Mouse (Mus musculus) midbrain, embryonic 12.5 days (tissue): ENCODE results near the gene Zbtb7b. TPM values are rescaled to one million over a fixed set of nuclear protein-coding genes. Genes with fewer than 3 reads are reported as not detected.
A peak's percentile ranks its signal among the peaks of the same experiment; 100 is the strongest.

ENCODE experiments used
- ATAC-seq: fragments of 200-750 bp; cut with Nextera tagmentation; 2 replicates; pipeline ENCODE4 v1.8.0; 2017; ENCODE audit warnings: low read depth, moderate TSS enrichment, moderate library complexity; ENCODE audit not compliant: low FRiP score
- H3K27ac ChIP-seq: fragments of 300-500 bp; sonication (generic); replicated peaks from 2 replicates; pipeline ENCODE4 v1.5.1; 2016; ENCODE audit warnings: mild to moderate bottlenecking
- H3K27me3 ChIP-seq: fragments of 300-500 bp; sonication (generic); 2 replicates; pipeline ENCODE4 v1.6.1; 2016; ENCODE audit warnings: mild to moderate bottlenecking
- H3K36me3 ChIP-seq: fragments of 300-500 bp; sonication (generic); 2 replicates; pipeline ENCODE4 v1.6.1; 2016
- H3K4me1 ChIP-seq: fragments of 300-500 bp; sonication (generic); 2 replicates; pipeline ENCODE4 v1.6.1; 2016
- H3K4me2 ChIP-seq: fragments of 300-500 bp; sonication (generic); replicated peaks from 2 replicates; pipeline ENCODE4 v1.6.1; 2016; ENCODE audit warnings: mild to moderate bottlenecking, moderate library complexity
- H3K4me3 ChIP-seq: fragments of 300-500 bp; sonication (generic); 2 replicates; pipeline ENCODE4 v1.5.1; 2016; ENCODE audit warnings: mild to moderate bottlenecking
- H3K9ac ChIP-seq: fragments of 300-500 bp; sonication (generic); replicated peaks from 2 replicates; pipeline ENCODE4 v1.6.1; 2016; ENCODE audit warnings: mild to moderate bottlenecking, moderate library complexity
- H3K9me3 ChIP-seq: fragments of 300-500 bp; sonication (generic); 2 replicates; pipeline ENCODE4 v1.6.1; 2016; ENCODE audit warnings: mild to moderate bottlenecking
- WGBS: fragments of 180-500 bp; shearing (Covaris S2); methylation state at CpG from one replicate; pipeline ENCODE4 v1.1.7; 2016; 5-methylcytosine and 5-hydroxymethylcytosine counted together
- polyA plus RNA-seq: library from polyadenylated mRNA; unstranded; fragments of >200 nt; fragmentation: Nextera tagmentation; extraction: Ambion mirVana; gene quantifications from 2 replicates; pipeline ENCODE4 v1.2.1, GENCODE M21; 2016

The Zbtb7b gene
- polyA plus RNA-seq, 1 experiment from 2014 or later = 0.63 TPM

DNA sequence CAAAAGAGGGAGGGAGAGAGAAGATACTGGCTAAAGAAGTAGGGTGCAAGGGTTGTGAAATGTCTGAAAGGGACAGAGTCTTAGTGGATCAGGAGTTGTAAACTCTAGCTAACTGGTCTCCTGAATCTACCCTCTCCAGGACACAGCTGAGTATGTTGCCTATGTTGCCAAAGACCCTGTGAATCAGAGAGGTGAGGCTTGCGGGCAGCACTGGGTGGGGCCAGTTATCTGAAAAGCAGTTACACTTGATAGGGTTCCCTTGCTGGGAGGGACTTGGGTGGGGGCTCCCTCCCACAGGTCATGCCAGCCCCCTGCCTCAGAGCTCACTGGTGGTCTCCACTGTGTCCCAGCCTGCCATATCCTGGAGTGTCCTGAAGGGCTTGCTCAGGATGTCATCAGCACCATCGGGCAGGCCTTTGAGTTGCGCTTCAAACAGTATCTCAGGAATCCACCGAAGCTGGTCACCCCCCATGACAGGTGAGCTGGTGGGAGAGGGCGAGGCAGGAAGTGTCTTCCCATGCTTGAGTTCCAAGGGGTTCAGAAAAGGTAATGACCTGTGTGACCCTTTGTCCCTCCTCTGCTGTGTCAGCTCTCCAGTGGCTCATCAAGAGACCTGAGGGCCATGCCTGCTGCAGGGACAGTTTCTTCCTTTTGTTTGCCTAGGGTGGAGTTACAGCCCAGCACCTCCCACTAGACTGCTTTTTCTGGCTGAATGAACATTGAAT lies 30.0 kb upstream of the Zbtb7b start:
- no peak for ATAC-seq
- Histone ChIP-seq H3K27ac (no peak overlapping the region), H3K4me3 (no peak overlapping the region), H3K4me1 (peaks cover 28% of the 10 kb centered on the region), H3K36me3 (peaks cover 18% of the 10 kb centered on the region), H3K4me2 (no peak overlapping the region), H3K9ac (no peak overlapping the region), H3K27me3 (no peaks in the 10 kb centered on the region), H3K9me3 (no peaks in the 10 kb centered on the region)
- 98% methylated on average over 5 of the region's 5 CpGs for WGBS

DNA sequence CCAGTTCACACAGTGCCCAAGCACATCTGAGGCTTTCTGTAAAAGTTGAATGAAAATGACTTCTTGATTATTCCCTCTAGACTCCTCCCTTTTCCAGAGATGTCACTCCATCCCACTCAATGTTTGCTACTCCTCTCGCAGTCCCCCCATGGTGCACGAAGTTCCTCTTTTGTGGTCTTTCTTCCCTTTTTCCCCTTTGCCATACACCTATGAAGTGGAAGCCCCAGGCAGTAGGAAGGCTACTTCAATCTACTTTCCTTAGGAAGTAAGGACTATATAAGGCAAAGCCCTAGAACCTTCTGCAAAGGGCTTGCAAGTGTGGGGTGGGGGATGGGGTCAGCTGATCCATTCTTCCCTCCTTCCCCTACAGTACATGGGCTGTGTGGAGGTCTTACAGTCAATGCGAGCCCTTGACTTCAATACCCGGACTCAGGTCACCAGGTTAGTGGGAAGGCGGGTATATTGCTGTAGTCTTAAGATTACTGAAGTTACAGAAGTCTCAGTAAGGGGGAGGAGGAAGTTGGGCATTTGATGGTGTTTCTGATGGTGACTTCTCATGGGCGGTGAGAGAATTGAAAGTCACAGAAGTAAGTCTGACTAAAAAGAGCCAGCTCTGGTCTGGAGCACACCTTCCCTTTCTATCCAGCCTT lies 28.1 kb upstream of the Zbtb7b start:
- H3K4me1 ChIP-seq = peaks cover 32% of the 10 kb centered on the region
- peak overlapping the region; percentile 48 for H3K4me2 ChIP-seq
- no peak for ATAC-seq
- peak overlapping the region; percentile 54; the same call in 1 of the 2 replicates for H3K9ac ChIP-seq
- no peak overlapping the region for H3K27ac ChIP-seq
- H3K9me3 ChIP-seq = no peaks in the 10 kb centered on the region
- peaks cover 18% of the 10 kb centered on the region for H3K36me3 ChIP-seq
- H3K27me3 ChIP-seq = no peaks in the 10 kb centered on the region
- H3K4me3 ChIP-seq = peak overlapping the region; percentile 35
- WGBS = 77% methylated on average over 6 of the region's 6 CpGs

DNA sequence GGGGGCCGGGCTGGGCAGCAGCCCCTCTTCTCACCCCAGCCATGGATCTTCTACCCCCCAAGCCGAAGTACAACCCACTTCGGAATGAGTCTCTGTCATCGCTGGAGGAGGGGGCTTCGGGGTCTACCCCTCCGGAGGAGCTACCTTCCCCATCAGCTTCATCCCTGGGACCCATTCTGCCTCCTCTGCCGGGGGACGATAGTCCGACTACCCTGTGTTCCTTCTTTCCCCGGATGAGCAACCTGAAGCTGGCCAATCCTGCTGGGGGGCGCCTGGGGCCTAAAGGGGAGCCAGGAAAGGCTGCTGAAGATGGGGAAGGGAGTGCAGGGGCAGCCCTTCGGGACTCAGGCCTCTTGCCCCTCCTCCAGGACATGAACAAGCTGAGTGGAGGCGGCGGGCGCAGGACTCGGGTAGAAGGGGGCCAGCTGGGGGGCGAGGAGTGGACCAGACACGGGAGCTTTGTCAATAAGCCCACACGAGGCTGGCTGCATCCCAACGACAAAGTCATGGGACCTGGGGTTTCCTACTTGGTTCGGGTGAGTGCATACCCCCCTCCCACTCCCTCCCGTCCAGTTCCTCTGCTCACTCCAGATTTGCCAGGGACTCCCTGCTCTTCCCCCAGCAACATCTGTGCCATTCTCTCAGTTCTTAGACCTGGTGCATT lies 27.4 kb upstream of the Zbtb7b start:
- 7% methylated on average over 22 of the region's 22 CpGs for WGBS
- Histone ChIP-seq H3K4me1 (peaks cover 38% of the 10 kb centered on the region), H3K27ac (0 out of 2 replicates have a peak overlapping the region, but pooled peaks have one; percentile 26)

DNA sequence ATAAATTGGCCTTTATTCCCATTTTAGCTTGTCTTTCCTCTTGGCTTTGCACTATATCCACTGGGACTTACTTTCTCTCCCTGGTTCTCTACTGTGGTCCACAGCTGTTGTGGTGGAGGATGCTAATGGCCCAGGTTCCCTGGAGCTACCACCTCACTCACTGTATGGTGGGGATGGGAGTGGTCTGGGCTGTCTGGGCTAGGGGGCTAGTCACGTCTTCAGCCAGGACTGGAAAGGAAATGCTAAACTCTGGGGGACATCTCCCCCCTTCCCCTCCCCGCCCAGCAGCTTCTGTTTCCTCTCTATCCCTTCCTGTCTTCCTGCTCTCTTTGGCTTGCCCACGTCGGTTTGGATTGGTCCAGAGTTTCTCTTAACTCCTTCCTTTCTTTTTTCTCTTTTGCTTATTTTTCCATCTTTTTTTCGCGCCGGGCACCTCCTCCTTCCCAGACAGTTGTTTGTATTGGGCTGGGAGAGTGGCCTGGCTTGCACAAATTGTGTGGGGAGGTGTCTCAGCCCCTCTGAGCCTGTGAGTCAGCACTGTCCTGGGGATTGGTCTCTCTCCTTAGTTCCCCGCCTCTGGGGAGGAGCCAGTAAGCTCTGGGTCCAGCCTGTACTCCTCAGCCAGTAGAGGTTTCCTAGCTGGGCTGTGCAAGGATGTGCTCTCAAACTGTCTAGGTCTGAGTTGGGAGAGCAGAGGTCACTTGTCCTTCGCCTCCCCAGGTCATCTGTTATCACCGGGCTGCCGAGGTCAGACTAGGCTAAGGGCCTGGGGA lies 26.6 kb upstream of the Zbtb7b start:
- H3K36me3 ChIP-seq = peaks cover 13% of the 10 kb centered on the region
- peak; percentile 21; the same call in 1 of the 2 replicates for ATAC-seq
- 0 out of 2 replicates have a peak overlapping the region, but pooled peaks have one; percentile 26 for H3K27ac ChIP-seq
- peak overlapping the region; percentile 48 for H3K4me2 ChIP-seq
- H3K9me3 ChIP-seq = no peaks in the 10 kb centered on the region
- H3K4me1 ChIP-seq = peaks cover 42% of the 10 kb centered on the region
- WGBS = 2% methylated on average over 11 of the region's 11 CpGs
- H3K4me3 ChIP-seq = peak overlapping the region; percentile 35
- H3K9ac ChIP-seq = peak overlapping the region; percentile 54; the same call in 1 of the 2 replicates
- H3K27me3 ChIP-seq = no peaks in the 10 kb centered on the region

More for the DNA sequence above, 27.4 kb upstream of the Zbtb7b start:
- Histone ChIP-seq H3K27me3 (no peaks in the 10 kb centered on the region), H3K9ac (peak overlapping the region; percentile 54), H3K4me3 (peak overlapping the region; percentile 35), H3K36me3 (peaks cover 11% of the 10 kb centered on the region), H3K4me2 (peak overlapping the region; percentile 48), H3K9me3 (no peaks in the 10 kb centered on the region)
- ATAC-seq = no peak

DNA sequence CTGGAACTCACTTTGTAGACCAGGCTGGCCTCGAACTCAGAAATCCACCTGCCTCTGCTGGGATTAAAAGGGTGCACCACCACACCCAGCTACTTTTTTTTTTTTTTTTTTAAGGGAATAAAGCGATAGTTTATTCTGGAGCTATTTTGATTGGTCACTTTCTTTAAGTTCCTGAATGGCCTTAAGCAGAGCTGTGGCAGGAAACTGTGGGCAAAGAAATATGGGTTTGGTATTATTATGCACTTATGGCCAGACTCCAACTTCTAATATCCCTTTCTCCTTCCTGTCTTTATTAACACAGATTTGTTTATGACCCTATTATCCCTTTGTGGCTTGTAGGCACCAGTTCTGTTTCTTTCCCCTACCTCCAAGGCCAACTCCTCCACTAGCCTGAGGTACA lies 25.8 kb upstream of the Zbtb7b start:
- Histone ChIP-seq H3K9ac (no peak overlapping the region), H3K4me1 (peaks cover 42% of the 10 kb centered on the region), H3K27ac (no peak overlapping the region), H3K27me3 (no peaks in the 10 kb centered on the region), H3K4me2 (peak overlapping the region; percentile 48; the same call in 1 of the 2 replicates), H3K9me3 (no peaks in the 10 kb centered on the region), H3K36me3 (peaks cover 21% of the 10 kb centered on the region), H3K4me3 (no peak overlapping the region)
- 78% methylated on average over 2 of the region's 2 CpGs for WGBS
- ATAC-seq = no peak

DNA sequence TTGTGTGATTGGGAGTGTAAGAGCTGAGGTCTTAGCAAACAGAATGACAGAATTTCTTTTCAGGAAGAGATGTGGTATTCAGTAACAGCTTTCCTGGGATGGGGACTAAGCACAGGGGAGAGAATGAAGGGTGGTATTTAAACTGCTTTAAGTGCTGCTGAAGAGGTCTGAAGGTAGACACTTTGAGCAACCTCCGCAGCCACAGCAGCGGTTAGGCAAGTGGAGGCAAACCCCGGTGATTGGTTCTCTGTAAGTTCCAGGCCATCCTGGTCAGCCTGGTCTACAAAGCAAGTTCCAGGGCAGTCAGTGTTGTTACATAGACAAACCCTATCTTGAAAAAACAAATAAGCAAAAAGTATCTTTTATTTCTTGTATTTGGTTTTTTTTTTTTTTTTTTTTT lies 25.4 kb upstream of the Zbtb7b start:
- WGBS = 42% methylated on average over 3 of the region's 3 CpGs
- peaks cover 42% of the 10 kb centered on the region for H3K4me1 ChIP-seq
- peak overlapping the region; percentile 94 for H3K4me2 ChIP-seq
- peaks cover 21% of the 10 kb centered on the region for H3K36me3 ChIP-seq
- H3K9me3 ChIP-seq = no peaks in the 10 kb centered on the region
- H3K27ac ChIP-seq = peak overlapping the region; percentile 87; the same call in 1 of the 2 replicates
- ATAC-seq = no peak
- no peaks in the 10 kb centered on the region for H3K27me3 ChIP-seq
- H3K4me3 ChIP-seq = peak overlapping the region; percentile 65
- H3K9ac ChIP-seq = peak overlapping the region; percentile 71; the same call in 1 of the 2 replicates

DNA sequence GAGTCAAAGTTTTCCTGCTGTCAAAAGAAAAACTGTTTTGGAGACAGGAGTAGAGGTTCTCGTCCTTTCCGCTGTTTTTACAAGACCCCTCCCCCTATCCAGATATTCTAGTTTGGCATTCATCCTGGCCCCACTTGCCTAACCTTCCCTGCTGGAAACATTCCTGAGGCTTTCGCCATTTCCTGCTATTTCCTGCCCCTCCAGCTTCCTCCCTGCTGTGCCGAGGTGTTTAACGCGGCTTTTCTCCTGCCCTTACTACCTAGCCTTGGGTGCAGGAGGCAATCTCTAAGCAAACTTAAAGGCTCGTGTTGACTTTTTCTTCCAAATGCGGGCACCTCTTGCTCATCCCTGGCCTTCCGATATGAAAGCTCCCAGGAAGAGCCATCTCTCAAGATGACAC lies 25.0 kb upstream of the Zbtb7b start:
- no peak for ATAC-seq
- Histone ChIP-seq H3K27me3 (no peaks in the 10 kb centered on the region), H3K9me3 (no peaks in the 10 kb centered on the region), H3K4me2 (peak overlapping the region; percentile 94), H3K4me3 (peak overlapping the region; percentile 65), H3K27ac (peak overlapping the region; percentile 87), H3K4me1 (peaks cover 42% of the 10 kb centered on the region), H3K36me3 (peaks cover 21% of the 10 kb centered on the region), H3K9ac (peak overlapping the region; percentile 71)
- WGBS = 5% methylated on average over 9 of the region's 9 CpGs

DNA sequence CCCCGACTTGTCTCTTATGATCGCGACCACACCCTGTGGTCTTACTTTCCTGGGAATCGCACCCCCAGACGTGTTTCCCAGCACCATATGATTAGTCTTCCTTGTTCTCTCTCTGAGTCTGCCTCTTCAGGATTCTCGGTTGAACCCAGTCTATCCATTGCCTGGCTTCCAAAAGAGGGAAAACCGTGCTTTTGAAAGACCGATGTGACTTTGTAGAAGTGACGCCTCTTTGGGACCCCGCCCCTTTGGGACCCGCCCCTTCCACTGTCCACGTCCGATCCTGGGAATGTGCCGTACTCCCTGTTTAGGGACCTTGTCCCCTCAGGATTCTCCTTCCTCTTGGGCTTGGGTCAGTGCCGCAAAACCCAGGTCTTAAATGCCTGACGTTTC lies 24.3 kb upstream of the Zbtb7b start:
- Histone ChIP-seq H3K4me2 (peak overlapping the region; percentile 94), H3K27ac (peak overlapping the region; percentile 87), H3K36me3 (peaks cover 27% of the 10 kb centered on the region), H3K9me3 (no peaks in the 10 kb centered on the region), H3K9ac (peak overlapping the region; percentile 71), H3K27me3 (no peaks in the 10 kb centered on the region), H3K4me1 (peaks cover 42% of the 10 kb centered on the region), H3K4me3 (peak overlapping the region; percentile 65)
- 0% methylated on average over 16 of the region's 16 CpGs for WGBS
- peak; percentile 27; the same call in 1 of the 2 replicates for ATAC-seq

DNA sequence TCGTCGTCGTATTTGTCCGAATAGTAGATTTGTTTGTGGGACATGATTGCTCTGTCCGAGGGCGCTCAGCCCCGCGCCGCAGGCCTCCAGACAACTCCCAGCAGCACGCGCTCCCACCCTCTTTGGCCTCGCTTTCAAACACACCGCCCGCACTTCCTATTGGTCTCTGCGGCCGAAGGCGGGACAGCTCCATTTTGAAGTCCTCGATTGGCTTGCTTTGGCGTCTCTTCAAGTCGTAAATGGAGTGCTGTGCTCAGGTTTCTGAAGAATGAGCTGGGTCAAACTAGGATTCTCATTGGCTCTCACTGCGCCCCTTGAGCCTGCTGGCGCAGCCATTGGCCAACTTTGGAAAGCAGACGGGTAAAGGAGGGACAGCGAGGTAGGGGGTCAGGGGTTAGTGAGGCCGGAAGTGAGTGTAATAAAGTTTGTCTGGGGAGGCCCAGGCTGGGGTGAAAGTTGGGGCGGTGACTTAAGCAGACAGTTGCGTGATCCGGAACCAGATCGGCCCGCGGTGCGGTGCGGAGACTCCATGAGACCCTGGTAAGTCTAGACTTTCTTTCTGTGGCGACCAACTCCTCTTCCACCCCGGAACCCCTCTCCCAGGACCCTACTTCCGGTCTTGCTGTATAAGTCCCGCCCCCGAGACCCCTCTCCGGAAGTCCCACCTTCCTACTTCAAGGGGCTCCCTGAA lies 23.7 kb upstream of the Zbtb7b start, which contains the start of the genes Cks1b and Shc1:
Gene Cks1b, minus strand, starts transcription at position 214 of the 691 bp plus-strand sequence.
Gene Shc1, plus strand, starts transcription at position 274 of the 691 bp plus-strand sequence.
- Histone ChIP-seq H3K27me3 (no peaks in the 10 kb centered on the region), H3K4me3 (peak within 1 kb of the TSS; percentile 65), H3K4me2 (peak within 1 kb of the TSS; percentile 94), H3K9ac (peak within 1 kb of the TSS; percentile 71), H3K9me3 (no peaks in the 10 kb centered on the region), H3K4me1 (peaks cover 42% of the 10 kb centered on the region), H3K27ac (peak within 1 kb of the TSS; percentile 87), H3K36me3 (peaks cover 28% of the 10 kb centered on the region)
- ATAC-seq = peak; percentile 96
- WGBS = under 1% methylated on average over 39 of the region's 39 CpGs

DNA sequence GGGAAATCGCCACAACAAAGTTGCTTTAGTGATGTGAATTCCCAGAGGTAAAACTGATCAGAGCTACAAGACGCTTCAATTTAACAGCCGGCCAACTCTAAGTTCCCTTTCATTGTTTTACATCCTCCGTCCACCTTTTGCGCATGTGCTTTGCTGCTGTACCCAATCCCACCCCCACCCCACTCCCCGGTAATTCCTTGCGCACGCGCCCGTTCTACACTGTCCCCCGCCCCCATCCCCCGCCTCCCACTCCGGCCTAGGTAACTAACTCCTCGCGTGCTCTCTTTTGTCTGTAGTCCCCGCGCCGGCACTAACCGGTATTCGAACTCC lies 23.2 kb upstream of the Zbtb7b start:
- Histone ChIP-seq H3K4me1 (peaks cover 42% of the 10 kb centered on the region), H3K4me3 (peak overlapping the region; percentile 65), H3K9ac (peak overlapping the region; percentile 62), H3K27me3 (no peaks in the 10 kb centered on the region), H3K9me3 (no peaks in the 10 kb centered on the region), H3K4me2 (peak overlapping the region; percentile 94), H3K27ac (peak overlapping the region; percentile 87), H3K36me3 (peaks cover 28% of the 10 kb centered on the region)
- WGBS = 0% methylated on average over 20 of the region's 20 CpGs
- ATAC-seq = peak; percentile 47

DNA sequence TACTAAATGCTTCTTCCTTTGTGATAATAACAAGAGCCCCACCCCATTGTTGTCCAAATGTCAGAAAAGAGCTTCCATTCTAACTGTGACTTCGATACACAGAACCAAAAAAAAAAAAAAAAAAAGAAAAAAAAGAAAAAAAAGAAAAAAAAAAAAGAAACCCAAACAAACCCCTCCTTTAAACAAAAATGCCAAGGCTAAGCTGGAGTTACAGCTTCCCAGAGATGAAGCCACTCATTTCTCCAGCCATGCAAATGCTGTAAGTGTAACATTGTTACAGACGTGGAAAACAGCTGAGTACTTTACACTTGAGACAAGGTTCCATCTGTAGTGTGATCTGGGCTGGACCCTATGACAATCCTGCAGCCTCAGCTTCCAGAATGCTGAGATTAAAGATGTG lies 22.6 kb upstream of the Zbtb7b start:
- H3K4me3 ChIP-seq = peak overlapping the region; percentile 65
- 25% methylated on average over 2 of the region's 2 CpGs for WGBS
- H3K27ac ChIP-seq = peak overlapping the region; percentile 87
- ATAC-seq = no peak
- H3K9ac ChIP-seq = peak overlapping the region; percentile 62
- H3K4me1 ChIP-seq = peaks cover 36% of the 10 kb centered on the region
- H3K27me3 ChIP-seq = no peaks in the 10 kb centered on the region
- H3K9me3 ChIP-seq = no peaks in the 10 kb centered on the region
- peaks cover 28% of the 10 kb centered on the region for H3K36me3 ChIP-seq
- peak overlapping the region; percentile 94 for H3K4me2 ChIP-seq
